Mouse (Mus musculus) midbrain, embryonic 14.5 days (tissue): ENCODE measurements at regions not wholly inside any gene's neighbourhood (a gene's known extent, or its start where the extent isn't known, plus 50 kb on each side); places are given as distances from the start of the nearest gene placed in this dataset.

Experiments used
- ATAC-seq: fragments of 200-750 bp; cut with Nextera tagmentation; 2 replicates; pipeline ENCODE4 v1.8.0; 2017; ENCODE audit warnings: moderate number of reproducible peaks, moderate library complexity; ENCODE audit not compliant: low FRiP score, low TSS enrichment
- DNase-seq: peaks from one replicate; pipeline ENCODE4 v3.0.0-alpha.2; 2015
- H3K27ac ChIP-seq: fragments of 300-500 bp; sonication (generic); replicated peaks from 2 replicates; pipeline ENCODE4 v1.5.1; 2014; ENCODE audit warnings: mild to moderate bottlenecking, low read depth, low read length, moderate library complexity
- H3K27me3 ChIP-seq: fragments of 300-500 bp; sonication (generic); 2 replicates; pipeline ENCODE4 v1.6.1; 2014; ENCODE audit warnings: low read length, control low read depth, mixed read lengths; ENCODE audit not compliant: control insufficient read depth, insufficient read depth
- H3K36me3 ChIP-seq: fragments of 300-500 bp; sonication (generic); 2 replicates; pipeline ENCODE4 v1.6.1; 2014; ENCODE audit warnings: low read length, control low read depth; ENCODE audit not compliant: control insufficient read depth, insufficient read depth
- H3K4me1 ChIP-seq: fragments of 300-500 bp; sonication (generic); 2 replicates; pipeline ENCODE4 v1.6.1; 2014; ENCODE audit warnings: mild to moderate bottlenecking, antibody characterized with exemption, low read length, control low read depth; ENCODE audit not compliant: control insufficient read depth, insufficient read depth
- H3K4me2 ChIP-seq: fragments of 300-500 bp; sonication (generic); 2 replicates; pipeline ENCODE4 v1.6.1; 2014; ENCODE audit warnings: mild to moderate bottlenecking, low read length, moderate library complexity
- H3K4me3 ChIP-seq: fragments of 300-500 bp; sonication (generic); replicated peaks from 2 replicates; pipeline ENCODE4 v1.5.1; 2014; ENCODE audit warnings: low read depth, low read length
- H3K9ac ChIP-seq: fragments of 300-500 bp; sonication (generic); replicated peaks from 2 replicates; pipeline ENCODE4 v1.6.1; 2014; ENCODE audit warnings: mild to moderate bottlenecking, low read length, moderate library complexity
- H3K9me3 ChIP-seq: fragments of 300-500 bp; sonication (generic); 2 replicates; pipeline ENCODE4 v1.6.1; 2016; ENCODE audit warnings: low read length, control low read depth, mixed read lengths; ENCODE audit not compliant: control insufficient read depth
- WGBS: fragments of 180-500 bp; shearing (Covaris S2); extraction: QIAGEN DNeasy Blood & Tissue Kit; methylation state at CpG from one replicate; pipeline ENCODE4 v1.1.7; 2014; 5-methylcytosine and 5-hydroxymethylcytosine counted together

GRCm38 (mm10) chr4:7092957-7093356 is 1145.9 kb downstream of the Car8 start:
- H3K4me1 ChIP-seq = no peaks in the 10 kb centered on the region
- WGBS = 88% methylated on average over 7 of the region's 7 CpGs
- no peaks in the 10 kb centered on the region for H3K36me3 ChIP-seq
- no peak overlapping the region for H3K4me3 ChIP-seq
- H3K9ac ChIP-seq = no peak overlapping the region
- DNase-seq = no peak
- H3K27me3 ChIP-seq = no peaks in the 10 kb centered on the region
- H3K4me2 ChIP-seq = no peak overlapping the region
- no peaks in the 10 kb centered on the region for H3K9me3 ChIP-seq
- H3K27ac ChIP-seq = no peak overlapping the region
- no peak for ATAC-seq

- DNase-seq (no peak), ATAC-seq (no peak)
Observed at GRCm38 (mm10) chr4:7091201-7091814, 1147.5 kb downstream of the Car8 start.

More at GRCm38 (mm10) chr4:7091201-7091814, 1147.5 kb downstream of the Car8 start:
- Histone ChIP-seq H3K27me3 (no peaks in the 10 kb centered on the region), H3K4me2 (no peak overlapping the region), H3K4me3 (no peak overlapping the region), H3K4me1 (no peaks in the 10 kb centered on the region), H3K9ac (no peak overlapping the region), H3K9me3 (no peaks in the 10 kb centered on the region), H3K36me3 (no peaks in the 10 kb centered on the region), H3K27ac (no peak overlapping the region)
